Mouse (Mus musculus): Measurements from ENCODE around the gene Nt5c2.

DNA sequence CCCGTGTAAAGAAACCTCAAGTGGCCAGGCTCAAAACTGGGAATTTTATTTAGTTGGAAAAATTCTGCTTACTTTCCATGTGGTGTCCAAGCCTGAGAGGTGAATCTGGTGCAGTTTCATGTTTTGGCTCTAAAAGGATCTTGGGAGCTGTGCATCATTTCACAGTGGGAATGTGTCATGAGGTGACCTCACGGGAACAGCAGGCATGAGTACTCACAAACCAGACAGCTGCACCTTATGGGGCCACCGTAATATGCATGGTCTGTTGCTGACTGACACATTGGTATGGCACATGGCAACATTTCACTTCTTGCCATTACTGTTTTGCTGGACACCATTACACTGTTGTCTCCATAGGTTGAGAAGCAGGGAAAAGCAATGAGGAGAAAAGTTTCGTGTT lies 129.6 kb downstream of the Nt5c2 start:
- TF ChIP-seq GATA1 (IDR thresholded peaks at IDR 0.05; ENCODE audit: low read length) (no peak), TAL1 (IDR thresholded peaks at IDR 0.05; ENCODE audit: low read length) (no peak)
